Mouse (Mus musculus) natural killer cell, adult 2 months (primary cell): ENCODE data around the gene Proca1.
"Not testable (repeated sequence)": the region's sequence is repeated elsewhere in the genome, so short reads cannot be mapped to it uniquely, and the experiment has no call there.

Experiments used
- DNase-seq, 2 experiments: peaks; one replicate each; pipeline ENCODE4 v3.0.0; 2022; ENCODE audit warnings: low spot score in 2 of 2

Proca1 gene

DNA sequence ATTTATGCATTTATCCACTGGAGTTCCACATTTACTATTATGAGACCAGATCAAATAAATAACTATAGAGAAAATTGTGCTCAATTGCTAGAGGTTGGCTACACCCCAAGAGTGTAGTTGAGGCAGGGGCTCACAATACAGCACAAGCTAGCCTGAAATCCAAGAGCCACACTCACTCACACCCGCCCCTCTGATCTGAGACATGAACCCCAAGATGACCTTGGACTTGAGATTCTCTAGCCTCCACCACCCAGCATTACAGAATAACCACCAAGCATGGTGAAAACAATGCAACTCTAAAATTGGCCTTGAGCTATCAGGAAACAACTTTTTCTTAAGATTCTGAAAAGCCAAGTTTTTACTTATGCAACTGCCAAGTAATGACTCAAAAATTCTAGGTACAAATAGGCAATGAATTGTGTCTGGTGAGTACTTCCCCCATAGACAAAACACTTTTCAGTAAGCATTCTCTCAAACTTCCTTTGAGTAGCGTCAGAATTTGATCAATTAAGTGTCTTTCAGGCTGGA is 11.3 kb upstream of the Proca1 start:
- DNase-seq = no peak

DNA sequence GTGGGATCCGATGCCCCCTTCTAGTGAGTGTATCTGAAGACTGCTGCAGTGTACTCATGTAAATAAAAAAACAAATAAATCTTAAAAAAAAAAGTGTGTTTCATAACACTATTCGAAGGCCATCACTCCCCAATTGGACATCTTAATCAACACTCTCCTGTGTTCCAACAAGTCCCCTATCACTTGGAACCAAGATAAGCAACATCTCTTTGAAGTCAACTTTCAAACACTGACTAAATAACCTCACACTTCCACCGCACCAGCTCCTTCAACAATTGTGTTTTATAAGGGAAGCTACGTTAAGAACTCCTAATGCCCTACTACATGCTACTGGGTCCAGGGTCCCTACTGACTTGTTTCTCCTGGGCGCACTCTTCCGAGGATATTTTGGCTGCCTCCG is 10.7 kb upstream of the Proca1 start:
- DNase-seq = no peak

DNA sequence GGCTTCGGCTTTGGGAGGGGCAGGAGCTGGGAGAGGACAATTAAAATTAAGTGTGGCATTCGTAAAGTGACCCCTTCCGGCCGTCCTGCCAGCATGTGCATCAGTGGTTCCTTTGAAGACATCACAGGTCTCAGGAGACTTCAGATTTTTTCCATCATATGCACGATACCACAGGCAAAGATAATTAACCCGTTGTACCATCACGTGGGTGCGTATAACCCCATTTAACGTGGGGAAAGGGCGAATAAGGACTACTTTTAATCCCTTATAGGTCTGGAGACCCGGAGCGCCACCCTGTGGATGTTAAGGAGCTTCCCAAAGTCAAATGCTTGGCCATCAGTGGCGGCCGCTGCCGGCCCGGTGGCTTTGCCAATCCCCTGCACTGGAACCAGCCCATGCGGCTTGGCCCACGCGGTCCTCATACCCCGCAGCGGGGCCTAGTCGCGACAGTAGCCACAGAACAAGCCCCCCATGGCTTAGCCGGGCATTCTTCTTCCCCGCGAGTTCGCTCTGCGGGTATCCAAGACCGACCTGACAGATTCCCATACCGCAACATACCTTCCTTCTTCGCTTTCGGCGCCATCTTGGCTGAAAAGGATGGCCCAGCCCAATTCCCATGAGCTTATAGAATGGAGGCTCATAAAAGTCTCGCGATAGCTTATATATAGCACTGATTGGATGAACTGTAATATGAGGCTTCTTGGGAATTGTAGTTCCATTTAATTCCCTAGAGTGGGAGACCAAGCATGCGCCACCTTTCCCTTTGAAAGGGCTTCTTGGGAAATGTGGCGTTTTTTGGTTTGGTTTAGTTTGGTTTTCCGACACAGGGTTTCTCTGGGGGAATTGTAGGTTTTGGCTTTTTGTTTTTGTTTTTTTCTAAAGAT is 10.0 kb upstream of the Proca1 start, which contains the start of gene Rpl23a:
TSS of gene Rpl23a (minus strand) at position 624 of the 884 bp plus-strand sequence.
- peak; percentile 72 to 78 for DNase-seq

DNA sequence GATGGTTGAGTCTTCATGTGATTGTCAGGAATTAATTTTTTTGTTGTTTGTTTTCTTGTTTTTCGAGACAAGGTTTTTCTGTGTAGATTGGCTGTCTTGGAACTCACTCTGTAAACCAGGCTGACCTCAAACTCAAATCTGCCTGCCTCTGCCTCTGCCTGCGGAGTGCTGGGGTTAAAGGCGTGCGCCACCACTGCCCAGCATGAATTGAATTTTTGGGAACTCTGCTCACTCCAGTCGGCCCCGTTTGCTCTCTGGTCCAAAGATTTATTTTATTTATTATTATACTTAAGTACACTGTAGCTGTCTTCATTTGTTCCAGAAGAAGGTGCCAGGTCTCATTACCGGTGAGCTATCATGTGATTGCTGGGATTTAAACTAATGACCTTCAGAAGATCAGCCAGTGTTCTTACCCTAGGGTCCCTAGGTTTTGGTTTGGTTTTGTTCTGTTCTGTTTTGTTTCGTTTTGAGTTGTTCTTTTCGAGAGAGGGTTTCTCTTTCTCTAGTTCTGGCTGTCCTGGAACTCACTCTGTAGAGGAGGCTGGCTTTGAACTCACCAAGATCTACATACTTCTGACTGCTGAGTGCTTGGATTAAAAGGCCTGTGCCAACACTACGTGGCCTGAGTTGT is 9.2 kb upstream of the Proca1 start:
- no peak for DNase-seq

DNA sequence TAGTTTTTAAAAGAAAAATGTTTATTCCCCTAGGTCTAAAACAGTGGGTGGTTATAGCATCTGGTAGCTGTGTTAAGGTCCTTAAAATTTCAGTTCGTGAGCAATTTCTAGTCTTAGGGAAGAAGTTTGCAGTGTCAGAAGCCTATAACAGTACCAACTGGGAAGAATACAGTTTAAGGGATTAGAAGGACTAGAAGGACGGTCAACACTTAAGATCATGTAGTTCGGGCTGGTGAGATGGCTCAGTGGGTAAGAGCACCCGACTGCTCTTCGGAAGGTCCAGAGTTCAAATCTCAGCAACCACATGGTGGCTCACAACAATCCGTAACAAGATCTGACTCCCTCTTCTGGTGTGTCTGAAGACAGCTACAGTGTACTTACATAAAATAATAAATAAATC is 8.5 kb upstream of the Proca1 start:
- not testable (repeated sequence) for DNase-seq

DNA sequence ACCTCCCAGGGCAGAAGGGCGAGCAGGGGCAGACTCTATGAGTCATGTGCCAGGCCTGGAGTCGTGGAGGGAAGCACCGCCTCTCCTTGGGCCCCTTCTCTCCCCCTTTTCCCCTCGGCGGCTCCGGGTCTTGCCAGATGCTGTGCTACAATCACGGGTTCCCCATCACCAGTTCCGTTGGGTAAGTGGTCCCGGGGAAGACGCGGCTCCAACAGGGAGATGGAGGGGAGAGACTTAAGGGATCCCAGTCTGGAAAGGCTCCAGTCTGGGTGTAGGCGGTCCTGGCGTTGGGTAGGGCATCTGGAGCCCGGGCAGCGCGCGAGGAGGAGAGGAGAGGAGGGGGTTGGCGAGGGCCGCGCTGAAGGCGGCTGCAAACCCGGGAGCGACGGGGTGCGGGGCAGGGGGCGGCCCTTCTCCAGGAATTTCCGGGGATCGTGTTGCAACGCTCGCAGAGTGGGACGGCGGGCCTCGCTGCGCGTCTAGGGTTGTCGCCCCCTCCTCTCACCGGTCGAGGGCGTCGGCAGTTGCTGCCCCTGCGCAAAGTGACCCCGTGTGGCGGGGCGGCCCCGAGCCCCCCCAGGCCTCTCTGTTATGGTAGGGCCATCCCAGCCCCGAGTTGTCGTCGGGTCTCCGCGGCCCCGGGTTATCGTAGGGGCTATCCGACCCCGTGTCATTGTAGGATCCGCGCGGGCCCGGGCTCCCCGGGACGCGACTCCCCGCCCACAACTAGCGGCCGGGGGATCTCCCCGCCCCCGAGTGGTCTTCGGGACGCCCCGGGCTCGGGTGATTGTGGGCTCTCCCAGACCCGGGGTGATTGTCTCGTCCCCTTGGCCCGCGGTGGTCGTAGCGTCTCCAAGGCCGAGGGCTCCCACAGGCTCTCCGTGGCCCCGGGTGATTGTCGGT is 4.6 kb upstream of the Proca1 start, which contains the start of gene Rab34:
TSS of gene Rab34 (plus strand) at position 100 of the 903 bp plus-strand sequence.
- peak in 1 of 2 experiments; percentile 14 for DNase-seq

DNA sequence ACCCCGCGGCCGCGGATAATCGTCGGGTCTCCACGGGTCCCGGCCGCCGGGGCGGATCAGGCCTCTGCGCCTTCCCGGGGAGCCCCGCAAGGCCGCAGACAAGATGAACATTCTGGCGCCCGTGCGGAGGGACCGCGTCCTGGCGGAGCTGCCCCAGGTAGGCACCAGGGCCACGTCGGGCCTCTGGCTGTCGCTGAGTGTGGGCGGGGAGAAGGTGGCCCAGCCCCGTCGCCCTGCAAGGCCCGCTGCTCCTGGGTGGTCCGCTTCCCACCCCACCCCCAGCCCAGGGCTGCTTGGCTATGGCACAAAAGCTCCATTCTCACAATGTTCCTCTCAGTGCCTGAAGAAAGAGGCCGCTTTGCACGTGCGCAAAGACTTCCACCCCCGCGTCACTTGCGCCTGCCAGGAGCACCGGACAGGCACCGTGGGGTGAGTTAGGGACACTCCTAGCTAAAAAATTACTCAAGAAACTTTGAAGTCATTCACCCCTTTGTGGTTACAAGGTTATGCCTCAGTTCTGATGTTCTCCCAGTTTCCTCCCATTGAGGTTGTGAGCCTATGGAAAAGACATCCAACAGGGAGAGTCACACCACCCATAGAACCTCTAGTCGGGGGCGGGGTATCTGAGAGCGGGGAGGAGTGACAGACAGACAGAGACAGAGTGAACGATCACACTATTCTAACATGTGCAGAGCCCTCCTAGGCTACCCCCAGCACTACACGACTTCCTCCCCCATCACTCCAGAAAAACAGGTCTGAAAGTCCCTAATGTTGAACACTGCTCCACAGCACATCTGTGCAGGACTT is 3.8 kb upstream of the Proca1 start:
- no peak for DNase-seq

DNA sequence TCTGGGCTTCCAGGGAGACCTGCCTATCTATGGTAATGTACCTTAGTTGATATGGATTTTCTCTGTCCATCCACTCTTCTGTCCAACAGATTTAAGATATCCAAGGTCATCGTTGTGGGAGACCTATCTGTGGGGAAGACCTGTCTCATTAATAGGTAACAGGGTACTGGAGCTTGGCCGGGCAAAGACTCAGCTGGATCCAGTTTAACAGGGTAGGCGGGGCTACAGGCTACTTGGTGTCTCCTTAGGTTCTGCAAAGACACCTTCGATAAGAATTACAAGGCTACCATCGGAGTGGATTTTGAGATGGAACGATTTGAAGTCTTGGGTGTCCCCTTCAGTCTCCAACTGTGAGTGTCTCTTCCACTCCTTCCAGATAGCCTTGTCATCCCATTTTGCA is 3.2 kb upstream of the Proca1 start:
- no peak for DNase-seq

DNA sequence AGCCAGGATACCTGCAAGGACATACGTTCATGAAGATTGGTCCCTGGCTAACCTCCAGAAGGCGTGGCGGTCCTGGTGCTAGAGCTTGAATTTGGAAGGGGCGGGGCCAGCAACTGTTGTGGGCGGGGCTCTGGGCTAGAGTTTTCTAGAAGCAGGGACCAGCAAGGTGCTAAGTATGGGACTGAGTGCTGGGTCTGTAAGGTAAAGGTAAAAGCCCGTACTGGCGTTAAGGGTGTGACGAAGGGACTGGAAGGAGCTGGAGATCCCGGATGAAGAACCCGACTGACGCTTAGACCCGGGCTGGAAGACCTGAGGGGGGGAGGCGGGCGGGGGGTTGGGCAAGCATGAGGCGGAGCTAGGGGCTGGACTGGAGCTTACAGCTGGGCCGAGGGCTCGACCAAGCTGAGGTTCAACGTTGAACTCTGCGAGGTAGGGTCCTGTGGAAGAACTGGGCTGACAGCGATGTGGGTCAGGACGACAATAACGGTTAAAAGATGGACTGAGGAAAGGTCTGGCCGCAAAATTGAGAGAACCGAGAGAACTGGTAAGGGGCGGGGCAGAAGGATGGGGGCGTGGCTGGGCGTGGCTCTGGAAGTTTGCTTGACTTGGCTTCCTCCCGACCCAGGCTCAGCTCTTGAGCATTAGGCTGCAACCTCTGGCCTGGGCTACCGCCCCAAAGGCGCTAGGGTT is 1.4 kb downstream of the Proca1 start:
- DNase-seq = peak; percentile 57 to 71

DNA sequence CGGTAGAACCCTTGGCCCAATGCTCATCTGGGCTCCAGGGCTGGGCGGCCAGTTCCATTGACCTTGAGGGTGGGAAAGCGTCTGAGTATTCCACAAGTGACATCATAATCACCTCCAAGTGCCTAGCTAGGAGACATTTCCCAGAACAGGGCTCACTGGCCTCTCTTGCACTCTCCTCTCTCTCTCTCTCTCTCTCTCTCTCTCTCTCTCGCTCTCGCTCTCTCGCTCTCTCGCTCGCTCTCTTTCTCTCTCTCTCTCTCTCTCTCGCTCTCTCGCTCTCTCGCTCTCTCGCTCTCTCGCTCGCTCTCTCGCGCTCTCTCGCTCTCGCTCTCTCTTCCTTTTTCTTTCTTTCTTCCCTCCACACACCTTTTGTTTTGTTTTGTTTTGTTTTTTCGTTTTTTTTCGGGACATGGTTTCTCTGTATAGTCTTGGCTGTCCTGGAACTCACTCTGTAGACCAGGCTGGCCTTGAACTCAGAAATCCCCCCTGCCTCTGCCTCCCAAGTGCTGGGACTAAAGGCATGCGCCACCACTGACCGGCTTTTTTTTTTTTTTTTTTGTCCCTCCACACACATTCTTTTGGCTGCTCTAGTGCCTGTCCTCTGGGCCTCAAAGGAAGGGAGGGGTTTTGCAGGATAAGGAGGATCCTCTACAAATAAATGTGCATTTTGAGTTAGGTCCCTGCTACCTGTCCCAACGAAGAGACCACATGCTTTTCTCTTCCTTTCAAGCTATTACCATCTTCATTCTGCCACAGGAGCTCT is 2.1 kb downstream of the Proca1 start:
- no peak for DNase-seq

DNA sequence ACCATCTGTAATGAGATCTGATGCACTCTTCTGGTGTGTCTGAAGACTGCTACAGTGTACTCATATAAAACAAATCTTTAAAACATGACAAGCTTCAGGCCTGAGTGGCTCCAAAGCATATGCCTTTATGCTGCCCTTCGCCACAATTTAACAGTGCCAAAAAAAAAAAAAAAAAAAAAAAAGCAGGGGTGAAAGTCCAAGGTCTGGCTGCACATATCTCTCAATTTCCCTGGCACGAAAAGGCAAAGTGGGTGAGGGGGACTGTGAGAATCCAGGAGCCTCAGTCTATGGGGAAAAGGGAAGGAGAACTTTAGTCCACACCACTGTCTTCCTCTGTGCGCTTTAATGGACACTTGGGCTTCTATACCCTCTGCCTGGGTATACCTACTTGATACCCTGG is 9.2 kb downstream of the Proca1 start:
- no peak for DNase-seq

DNA sequence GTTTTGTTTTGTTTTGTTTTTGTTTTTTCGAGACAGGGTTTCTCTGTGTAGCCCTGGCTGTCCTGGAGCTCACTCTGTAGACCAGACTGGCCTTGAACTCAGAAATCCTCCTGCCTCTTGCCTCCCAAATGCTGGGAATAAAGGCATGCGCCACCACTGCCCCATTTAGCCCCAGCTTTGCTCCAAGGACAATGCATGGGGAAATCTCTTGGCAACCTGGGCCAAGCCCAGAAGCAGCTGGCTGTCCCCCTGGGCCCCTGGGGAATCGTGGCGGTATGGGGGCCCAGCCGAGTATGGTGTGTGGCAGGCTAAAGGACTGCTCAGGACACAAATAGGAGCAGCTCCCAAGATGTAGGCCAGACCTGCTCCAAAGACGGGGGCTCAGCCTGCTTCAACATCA is 11.1 kb downstream of the Proca1 start:
- DNase-seq = no peak

DNA sequence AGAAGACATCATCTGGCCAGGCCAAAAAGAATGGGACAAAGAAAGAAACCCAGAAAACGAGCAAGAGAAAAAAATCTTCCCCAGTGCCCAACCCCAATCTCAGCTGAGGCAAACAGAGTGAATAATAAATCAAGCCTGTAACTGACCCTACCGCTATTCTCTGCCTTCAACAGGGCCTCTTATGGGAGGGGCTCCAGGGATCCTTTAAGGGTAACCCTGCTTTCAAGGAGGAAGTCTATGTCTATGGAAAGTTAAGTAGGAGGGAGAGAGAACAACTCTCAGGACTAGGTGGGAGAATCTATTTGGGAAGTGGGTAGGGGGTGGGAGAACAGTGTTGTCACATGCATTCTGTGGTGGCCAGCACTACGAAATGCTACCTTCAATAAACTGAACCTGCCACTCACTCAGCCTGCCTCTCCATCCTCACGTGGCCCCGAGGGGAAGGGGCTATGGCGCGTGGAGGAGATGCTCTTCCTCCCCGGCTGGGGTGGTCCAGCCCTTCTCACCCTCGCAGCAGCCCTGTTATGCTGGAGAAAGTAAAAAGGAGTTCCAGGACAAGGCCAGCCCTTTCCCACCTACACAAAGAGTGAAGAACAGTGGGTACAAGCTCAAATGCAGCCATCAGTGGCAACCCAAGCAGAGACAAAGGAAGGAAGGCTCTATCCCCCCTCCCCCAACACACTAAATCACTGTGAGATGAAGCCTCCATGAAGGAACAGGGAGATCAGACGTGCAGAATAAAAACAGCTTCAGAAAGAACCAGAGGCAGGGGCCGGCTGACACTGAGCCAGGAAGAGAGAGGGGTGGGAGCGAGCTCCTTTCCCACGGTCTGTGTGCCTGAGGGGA is 12.4 kb downstream of the Proca1 start:
- no peak for DNase-seq

DNA sequence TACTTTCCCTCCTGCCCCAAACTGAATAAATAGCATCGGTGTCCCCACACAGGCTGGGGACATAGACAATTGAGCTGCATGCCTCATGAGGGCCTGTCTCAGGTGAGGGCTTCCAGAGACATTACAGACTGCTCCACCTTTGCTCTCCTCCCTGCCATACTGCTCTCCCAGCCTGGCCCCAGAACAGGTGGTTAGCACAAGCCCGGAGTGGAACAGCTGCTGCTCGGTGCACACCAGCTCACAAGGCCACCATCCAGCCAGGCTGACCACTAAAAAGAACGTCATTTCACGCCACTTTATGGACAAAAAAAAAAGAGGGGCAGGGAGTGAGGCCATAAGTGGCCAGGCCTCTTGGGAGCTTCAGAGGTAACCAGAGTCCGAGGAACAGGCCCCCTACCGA is 14.0 kb downstream of the Proca1 start:
- no peak for DNase-seq

DNA sequence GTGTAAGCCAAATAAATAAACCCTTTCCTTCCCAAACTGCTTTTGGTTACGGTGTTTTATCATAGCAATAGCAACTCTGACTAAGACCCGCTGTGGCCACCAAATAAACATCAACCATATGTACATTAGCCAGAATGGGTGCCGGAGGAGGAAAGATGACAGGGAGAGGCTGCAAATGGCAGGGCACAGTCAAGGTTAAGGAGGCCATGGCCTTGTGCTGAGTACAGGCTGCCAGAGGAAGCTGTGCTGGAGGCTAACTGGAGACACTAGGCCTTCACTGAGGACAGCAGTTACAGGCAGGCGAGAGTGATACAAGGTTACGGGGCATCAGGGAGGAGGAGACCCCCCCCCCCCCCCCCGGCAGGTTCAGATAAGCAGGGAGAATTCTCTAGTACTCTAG is 16.7 kb downstream of the Proca1 start:
- DNase-seq = no peak

DNA sequence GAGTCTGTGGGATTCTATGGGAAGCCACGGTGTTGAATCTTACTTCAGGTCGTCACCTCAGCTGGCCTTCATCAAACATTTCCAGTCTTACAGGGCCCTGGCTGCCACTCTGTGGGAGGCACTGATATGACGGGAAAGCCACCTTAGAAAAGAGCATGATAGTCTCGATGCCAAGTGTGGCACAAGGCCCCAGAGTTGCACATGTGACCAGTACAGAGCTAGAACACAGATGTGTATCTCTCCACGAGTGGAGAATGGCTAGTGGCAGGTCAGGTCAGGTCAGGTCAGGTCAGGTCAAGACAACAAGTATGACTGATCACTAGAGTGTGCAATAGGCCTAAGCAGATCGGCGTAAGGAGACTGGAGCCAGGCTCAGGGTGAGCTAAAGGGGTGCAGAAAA is 17.4 kb downstream of the Proca1 start:
- no peak for DNase-seq

DNA sequence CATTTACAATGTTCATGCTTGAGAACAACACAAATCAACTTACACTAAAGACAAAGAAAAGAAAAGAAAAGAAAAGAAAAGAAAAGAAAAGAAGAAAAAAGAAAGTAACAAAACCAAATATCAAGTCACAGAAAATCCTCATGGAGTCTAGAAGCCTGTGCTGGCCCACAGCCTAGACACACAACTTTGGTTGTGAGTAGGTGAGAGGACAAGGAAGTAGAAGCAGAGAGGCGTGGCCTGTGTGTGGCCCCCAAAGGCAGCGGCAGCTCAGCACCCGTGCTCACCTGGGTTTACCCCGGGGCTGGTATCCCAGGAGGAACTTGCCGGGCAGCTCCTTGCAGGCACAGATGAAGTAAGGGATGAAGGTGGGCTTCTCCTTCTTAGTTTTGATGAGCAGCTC is 18.3 kb downstream of the Proca1 start:
- no peak for DNase-seq

DNA sequence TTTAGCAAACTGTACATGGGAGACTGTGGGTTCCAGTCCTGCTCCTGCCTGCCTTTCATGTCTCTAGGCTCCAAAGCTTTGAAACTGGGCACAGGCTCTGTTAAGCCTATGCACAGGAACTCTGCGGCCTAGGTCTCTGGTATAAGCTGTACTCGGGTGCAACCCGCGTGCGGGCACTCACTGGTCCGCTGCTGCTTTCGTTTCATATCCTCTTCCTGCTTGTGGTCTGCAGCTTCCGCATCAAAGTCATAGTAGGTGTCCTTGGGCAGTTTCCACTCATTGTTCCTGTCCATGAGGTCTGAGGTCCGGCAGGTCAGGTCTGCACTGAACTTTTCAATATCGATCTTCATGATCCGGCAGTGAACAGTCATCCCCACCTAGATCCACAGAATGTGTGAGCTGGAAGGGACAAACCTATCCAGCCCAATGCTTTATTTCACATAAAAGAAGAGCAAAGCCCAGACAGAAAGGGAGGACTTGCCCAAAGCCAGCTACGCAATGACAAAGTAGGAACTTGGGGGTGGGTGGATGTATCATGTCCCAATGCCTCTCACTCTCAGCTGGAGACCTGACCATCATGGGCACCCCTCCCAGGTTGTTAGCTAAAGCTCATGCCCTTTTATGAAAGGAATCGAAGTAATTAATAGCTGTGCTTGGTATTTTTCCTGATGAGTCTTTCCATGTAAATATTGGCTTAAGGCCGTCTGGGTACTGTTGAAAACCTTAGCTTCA is 20.1 kb downstream of the Proca1 start:
- DNase-seq = peak; percentile 63 to 67
